Mouse (Mus musculus) lung, embryonic 14.5 days (tissue): ENCODE data around the gene Dab2ip. TPM values are rescaled to one million over a fixed set of nuclear protein-coding genes. Genes with fewer than 3 reads are reported as not detected.
A peak's percentile ranks its signal among the peaks of the same experiment; 100 is the strongest.

ENCODE experiments used
- ATAC-seq: fragments of 200-750 bp; cut with Nextera tagmentation; 2 replicates; pipeline ENCODE4 v1.8.0; 2017; ENCODE audit warnings: mild to moderate bottlenecking, moderate TSS enrichment, moderate library complexity; ENCODE audit not compliant: insufficient read depth
- DNase-seq: peaks from one replicate; pipeline ENCODE4 v3.0.0-alpha.2; 2015
- H3K27ac ChIP-seq: fragments of 300-500 bp; sonication (generic); 2 replicates; pipeline ENCODE4 v1.5.1; 2014; ENCODE audit warnings: low read depth, mild to moderate bottlenecking, moderate library complexity
- H3K27me3 ChIP-seq: fragments of 300-500 bp; sonication (generic); 2 replicates; pipeline ENCODE4 v1.6.1; 2014; ENCODE audit warnings: low read length, control low read depth; ENCODE audit not compliant: insufficient read depth
- H3K36me3 ChIP-seq: fragments of 300-500 bp; sonication (generic); 2 replicates; pipeline ENCODE4 v1.6.1; 2014; ENCODE audit warnings: control low read depth; ENCODE audit not compliant: insufficient read depth
- H3K4me1 ChIP-seq: fragments of 300-500 bp; sonication (generic); 2 replicates; pipeline ENCODE4 v1.6.1; 2014; ENCODE audit warnings: antibody characterized with exemption, control low read depth; ENCODE audit not compliant: insufficient read depth
- H3K4me2 ChIP-seq: fragments of 300-500 bp; sonication (generic); 2 replicates; pipeline ENCODE4 v1.6.1; 2014; ENCODE audit warnings: mild to moderate bottlenecking
- H3K4me3 ChIP-seq: fragments of 300-500 bp; sonication (generic); 2 replicates; pipeline ENCODE4 v1.5.1; 2014; ENCODE audit warnings: low read depth, low read length
- H3K9ac ChIP-seq: fragments of 300-500 bp; sonication (generic); 2 replicates; pipeline ENCODE4 v1.6.1; 2014
- H3K9me3 ChIP-seq: fragments of 300-500 bp; sonication (generic); 2 replicates; pipeline ENCODE4 v1.6.1; 2016; ENCODE audit warnings: low read depth, low read length, control low read depth
- CTCF ChIP-seq: IDR thresholded peaks from 2 replicates; pipeline ENCODE4 v1.5.1; 2016; ENCODE audit warnings: antibody characterized with exemption, low read depth
- WGBS: fragments of 180-500 bp; shearing (Covaris S2); extraction: QIAGEN DNeasy Blood & Tissue Kit; methylation state at CpG from one replicate; pipeline ENCODE4 v1.1.7; 2014; 5-methylcytosine and 5-hydroxymethylcytosine counted together
- polyA plus RNA-seq: library from polyadenylated mRNA; unstranded; fragments of >200 nt; fragmentation: Nextera tagmentation; extraction: Ambion mirVana; gene quantifications from 2 replicates; pipeline ENCODE4 v1.2.1, GENCODE M21; 2014

Gene Dab2ip
- polyA plus RNA-seq, 1 experiment from 2014 or later, result 61.4 TPM

- ATAC-seq, result no peak
Measured at GRCm38 (mm10) chr2:35688581-35688980, 130.5 kb downstream of the Dab2ip start.

GRCm38 (mm10) chr2:35689881-35690280, 131.8 kb downstream of the Dab2ip start:
- DNase-seq (no peak), ATAC-seq (no peak)
- no peaks in the 10 kb centered on the region for H3K27me3 ChIP-seq
- no peaks in the 10 kb centered on the region for H3K36me3 ChIP-seq
- no peaks in the 10 kb centered on the region for H3K9me3 ChIP-seq
- no peak overlapping the region for H3K4me2 ChIP-seq
- H3K4me3 ChIP-seq, result no peak overlapping the region
- no peak overlapping the region for H3K9ac ChIP-seq
- TF ChIP-seq CTCF, result peak; percentile 27; the same call in 1 of the 2 replicates
- peak overlapping the region; percentile 93 for H3K27ac ChIP-seq
- 53% methylated on average over 2 of the region's 2 CpGs for WGBS
- peaks cover 49% of the 10 kb centered on the region for H3K4me1 ChIP-seq

More at GRCm38 (mm10) chr2:35688581-35688980, 130.5 kb downstream of the Dab2ip start:
- TF ChIP-seq CTCF, result no peak
- no peak for DNase-seq
- Histone ChIP-seq H3K4me1 (peaks cover 46% of the 10 kb centered on the region), H3K36me3 (no peaks in the 10 kb centered on the region), H3K27me3 (no peaks in the 10 kb centered on the region), H3K4me3 (no peak overlapping the region), H3K4me2 (no peak overlapping the region), H3K9ac (no peak overlapping the region), H3K27ac (no peak overlapping the region), H3K9me3 (no peaks in the 10 kb centered on the region)
- 80% methylated on average over 5 of the region's 5 CpGs for WGBS

DNA sequence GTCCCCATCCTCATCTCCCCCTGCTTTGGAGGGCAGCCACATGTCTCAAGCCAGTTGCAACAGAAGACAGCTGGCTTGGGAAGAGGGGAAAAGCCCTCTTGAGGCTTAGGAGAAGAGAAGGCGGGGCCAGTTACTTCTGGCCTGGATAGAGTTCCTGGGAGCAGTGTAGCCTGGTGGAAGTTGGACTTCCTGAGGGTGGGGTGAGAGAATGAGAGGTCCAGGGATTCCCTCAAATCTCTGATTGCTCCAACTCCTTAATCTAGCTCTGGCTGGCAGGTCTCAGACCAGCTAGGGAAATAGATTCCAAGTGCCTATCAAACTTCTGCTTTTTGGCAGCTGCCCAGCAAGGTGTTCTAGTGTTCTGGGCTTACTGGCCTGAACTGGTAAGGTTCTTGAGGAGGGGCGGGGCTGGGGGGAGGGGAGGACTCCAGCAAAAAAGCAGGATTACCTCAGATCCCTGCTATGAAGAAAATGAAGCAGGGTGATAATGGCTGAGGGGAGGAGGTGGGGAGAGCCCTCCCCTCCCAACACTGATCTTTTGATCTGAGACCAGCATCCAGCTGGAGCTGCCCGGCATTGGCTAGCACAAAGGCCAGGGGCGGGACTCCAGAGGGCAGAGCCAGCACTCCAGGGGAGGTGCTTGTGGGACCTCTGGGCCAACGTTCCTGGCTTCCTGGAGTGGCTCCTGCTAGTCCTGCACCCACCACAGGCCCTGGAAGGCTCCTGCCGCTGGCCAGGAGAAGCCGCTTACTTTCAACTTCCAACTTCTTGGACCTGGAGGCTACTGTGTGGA, 133.4 kb downstream of the Dab2ip start:
- Histone ChIP-seq H3K9ac (peak overlapping the region; percentile 27; the same call in 1 of the 2 replicates), H3K36me3 (no peaks in the 10 kb centered on the region), H3K9me3 (no peaks in the 10 kb centered on the region), H3K27me3 (no peaks in the 10 kb centered on the region), H3K4me1 (peaks cover 62% of the 10 kb centered on the region), H3K27ac (peak overlapping the region; percentile 93), H3K4me2 (peak overlapping the region; percentile 47), H3K4me3 (peak overlapping the region; percentile 23)
- WGBS, result 11% methylated on average over 7 of the region's 7 CpGs
- TF ChIP-seq CTCF, result no peak
- peak; percentile 89 for DNase-seq
- ATAC-seq, result peak; percentile 89

GRCm38 (mm10) chr2:35692272-35692900, 134.3 kb downstream of the Dab2ip start:
- WGBS, result 71% methylated on average over 11 of the region's 11 CpGs
- H3K27ac ChIP-seq, result peak overlapping the region; percentile 93
- peak overlapping the region; percentile 23 for H3K4me3 ChIP-seq
- H3K9me3 ChIP-seq, result no peaks in the 10 kb centered on the region
- H3K4me1 ChIP-seq, result peaks cover 71% of the 10 kb centered on the region
- no peak for TF ChIP-seq CTCF
- ATAC-seq, result no peak
- H3K36me3 ChIP-seq, result no peaks in the 10 kb centered on the region
- H3K9ac ChIP-seq, result 0 out of 2 replicates have a peak overlapping the region, but pooled peaks have one; percentile 30
- H3K27me3 ChIP-seq, result no peaks in the 10 kb centered on the region
- no peak for DNase-seq
- H3K4me2 ChIP-seq, result peak overlapping the region; percentile 47

- Histone ChIP-seq H3K27ac (peak overlapping the region; percentile 93), H3K36me3 (no peaks in the 10 kb centered on the region), H3K4me1 (peaks cover 71% of the 10 kb centered on the region), H3K4me2 (peak overlapping the region; percentile 47; the same call in 1 of the 2 replicates), H3K9ac (no peak overlapping the region; the same call in 1 of the 2 replicates), H3K9me3 (no peaks in the 10 kb centered on the region), H3K4me3 (no peak overlapping the region), H3K27me3 (no peaks in the 10 kb centered on the region)
- DNase-seq, result no peak
- ATAC-seq, result no peak
- 70% methylated on average over 7 of the region's 7 CpGs for WGBS
- TF ChIP-seq CTCF, result no peak
Measured at GRCm38 (mm10) chr2:35693037-35693436, 135.0 kb downstream of the Dab2ip start.

DNA sequence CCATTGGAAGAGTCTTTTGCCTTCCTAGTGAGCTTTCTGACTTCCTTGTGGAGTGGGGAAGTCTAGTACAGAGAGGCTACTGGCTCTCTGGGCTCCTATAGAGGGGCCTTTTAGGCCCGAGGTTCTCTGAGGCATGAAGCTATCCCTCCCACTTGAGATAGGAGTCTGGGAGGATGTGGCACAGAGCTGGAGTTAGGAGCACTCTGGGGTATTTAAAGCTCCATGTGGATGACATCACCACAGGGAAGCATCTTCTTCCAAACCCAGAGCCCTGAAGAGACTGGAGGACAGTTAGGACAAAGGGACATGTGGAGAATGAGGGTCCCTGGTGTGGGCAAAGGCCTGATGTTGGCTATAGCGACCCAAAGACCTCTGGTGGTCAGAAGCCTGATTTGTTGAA, 136.0 kb downstream of the Dab2ip start:
- no peak overlapping the region for H3K4me2 ChIP-seq
- ATAC-seq, result no peak
- H3K36me3 ChIP-seq, result no peaks in the 10 kb centered on the region
- no peak overlapping the region for H3K9ac ChIP-seq
- DNase-seq, result no peak
- no peak for TF ChIP-seq CTCF
- no peaks in the 10 kb centered on the region for H3K27me3 ChIP-seq
- WGBS, result 46% methylated on average over 2 of the region's 2 CpGs
- H3K4me1 ChIP-seq, result peaks cover 69% of the 10 kb centered on the region
- H3K27ac ChIP-seq, result no peak overlapping the region
- no peaks in the 10 kb centered on the region for H3K9me3 ChIP-seq
- H3K4me3 ChIP-seq, result no peak overlapping the region

- Histone ChIP-seq H3K9ac (peak overlapping the region; percentile 42; the same call in 1 of the 2 replicates), H3K4me1 (peaks cover 49% of the 10 kb centered on the region), H3K4me2 (peak overlapping the region; percentile 56), H3K27ac (peak overlapping the region; percentile 88), H3K36me3 (no peaks in the 10 kb centered on the region), H3K9me3 (no peaks in the 10 kb centered on the region), H3K27me3 (no peaks in the 10 kb centered on the region), H3K4me3 (no peak overlapping the region; the same call in 1 of the 2 replicates)
- 43% methylated on average over 7 of the region's 7 CpGs for WGBS
- ATAC-seq (no peak), DNase-seq (no peak)
- no peak for TF ChIP-seq CTCF
Measured at GRCm38 (mm10) chr2:35696193-35696541, 138.1 kb downstream of the Dab2ip start.
